Mouse (Mus musculus) embryonic facial prominence, embryonic 14.5 days (tissue): Measurements from ENCODE around the gene Polr2l. TPM values are rescaled to one million over a fixed set of nuclear protein-coding genes. Genes with fewer than 3 reads are reported as not detected.

Experiments used
- ATAC-seq: fragments of 200-750 bp; cut with Nextera tagmentation; 2 replicates; pipeline ENCODE4 v1.8.0; 2017; ENCODE audit warnings: low read depth, moderate number of reproducible peaks, moderate TSS enrichment
- DNase-seq: peaks from one replicate; pipeline ENCODE4 v3.0.0-alpha.2; 2015; ENCODE audit warnings: low spot score
- H3K27ac ChIP-seq: fragments of 300-500 bp; sonication (generic); replicated peaks from 2 replicates; pipeline ENCODE4 v1.5.1; 2014; ENCODE audit warnings: low read depth, mild to moderate bottlenecking, low read length, moderate library complexity
- H3K27me3 ChIP-seq: fragments of 300-500 bp; sonication (generic); replicated peaks from 2 replicates; pipeline ENCODE4 v1.6.1; 2014; ENCODE audit warnings: low read length; ENCODE audit not compliant: control insufficient read depth, insufficient read depth
- H3K36me3 ChIP-seq: fragments of 300-500 bp; sonication (generic); 2 replicates; pipeline ENCODE4 v1.6.1; 2014; ENCODE audit warnings: low read length, mixed read lengths; ENCODE audit not compliant: control insufficient read depth, insufficient read depth
- H3K4me1 ChIP-seq: fragments of 300-500 bp; sonication (generic); 2 replicates; pipeline ENCODE4 v1.6.1; 2014; ENCODE audit warnings: antibody characterized with exemption, low read length; ENCODE audit not compliant: control insufficient read depth, insufficient read depth
- H3K4me2 ChIP-seq: fragments of 300-500 bp; sonication (generic); 2 replicates; pipeline ENCODE4 v1.6.1; 2014; ENCODE audit warnings: low read depth, mild to moderate bottlenecking, low read length, moderate library complexity, mixed read lengths
- H3K4me3 ChIP-seq: fragments of 300-500 bp; sonication (generic); 2 replicates; pipeline ENCODE4 v1.5.1; 2014; ENCODE audit warnings: low read depth, mild to moderate bottlenecking, low read length
- H3K9ac ChIP-seq: fragments of 300-500 bp; sonication (generic); 2 replicates; pipeline ENCODE4 v1.6.1; 2014; ENCODE audit warnings: low read depth, mild to moderate bottlenecking, low read length, moderate library complexity, mixed read lengths
- H3K9me3 ChIP-seq: fragments of 300-500 bp; sonication (generic); 2 replicates; pipeline ENCODE4 v1.6.1; 2016; ENCODE audit warnings: low read length; ENCODE audit not compliant: control insufficient read depth
- WGBS: fragments of 180-500 bp; shearing (Covaris S2); extraction: QIAGEN DNeasy Blood & Tissue Kit; methylation state at CpG from one replicate; pipeline ENCODE4 v1.1.7; 2014; 5-methylcytosine and 5-hydroxymethylcytosine counted together
- polyA plus RNA-seq: library from polyadenylated mRNA; unstranded; fragments of >200 nt; fragmentation: Nextera tagmentation; extraction: Ambion mirVana; gene quantifications from 2 replicates; pipeline ENCODE4 v1.2.1, GENCODE M21; 2014

The Polr2l gene
- polyA plus RNA-seq, 1 experiment from 2014 or later, result 65.2 TPM

- Histone ChIP-seq H3K9me3 (no peaks in the 10 kb centered on the region), H3K9ac (no peak overlapping the region), H3K27me3 (no peaks in the 10 kb centered on the region), H3K27ac (no peak overlapping the region), H3K4me3 (no peak overlapping the region), H3K4me1 (no peaks in the 10 kb centered on the region), H3K4me2 (no peak overlapping the region), H3K36me3 (peaks cover 27% of the 10 kb centered on the region)
- DNase-seq (no peak), ATAC-seq (no peak)
- 81% methylated on average over 5 of the region's 5 CpGs for WGBS
These were observed 35.3 kb upstream of the Polr2l start for GRCm38 (mm10) chr7:141510196-141510595.

- H3K27me3 ChIP-seq, result no peaks in the 10 kb centered on the region
- H3K36me3 ChIP-seq, result peaks cover 11% of the 10 kb centered on the region; the same call in 1 of the 2 replicates
- DNase-seq, result no peak
- no peak overlapping the region for H3K27ac ChIP-seq
- peak; percentile 37; the same call in 1 of the 2 replicates for ATAC-seq
- H3K4me2 ChIP-seq, result no peak overlapping the region
- H3K9ac ChIP-seq, result no peak overlapping the region
- H3K9me3 ChIP-seq, result no peaks in the 10 kb centered on the region
- no peaks in the 10 kb centered on the region for H3K4me1 ChIP-seq
- H3K4me3 ChIP-seq, result no peak overlapping the region
These were observed 33.2 kb upstream of the Polr2l start for GRCm38 (mm10) chr7:141508160-141508559.

GRCm38 (mm10) chr7:141506278-141506677 is 31.3 kb upstream of the Polr2l start:
- H3K9ac ChIP-seq, result no peak overlapping the region
- no peaks in the 10 kb centered on the region for H3K9me3 ChIP-seq
- no peak overlapping the region for H3K4me2 ChIP-seq
- ATAC-seq (no peak), DNase-seq (no peak)
- no peak overlapping the region for H3K27ac ChIP-seq
- H3K36me3 ChIP-seq, result peaks cover 3% of the 10 kb centered on the region; the same call in 1 of the 2 replicates
- no peaks in the 10 kb centered on the region for H3K27me3 ChIP-seq
- no peak overlapping the region for H3K4me3 ChIP-seq
- no peaks in the 10 kb centered on the region for H3K4me1 ChIP-seq
- 77% methylated on average over 2 of the region's 2 CpGs for WGBS

- ATAC-seq (no peak), DNase-seq (no peak)
- H3K4me1 ChIP-seq, result no peaks in the 10 kb centered on the region
- H3K9me3 ChIP-seq, result no peaks in the 10 kb centered on the region
- WGBS, result 91% methylated on average over 5 of the region's 5 CpGs
- H3K4me3 ChIP-seq, result no peak overlapping the region
- peaks cover 5% of the 10 kb centered on the region; the same call in 1 of the 2 replicates for H3K36me3 ChIP-seq
- no peaks in the 10 kb centered on the region for H3K27me3 ChIP-seq
- H3K9ac ChIP-seq, result no peak overlapping the region
- H3K4me2 ChIP-seq, result no peak overlapping the region
- H3K27ac ChIP-seq, result no peak overlapping the region
These were observed 27.6 kb upstream of the Polr2l start for GRCm38 (mm10) chr7:141502556-141502905.

GRCm38 (mm10) chr7:141501820-141502555 is 27.1 kb upstream of the Polr2l start:
- no peak for ATAC-seq
- Histone ChIP-seq H3K36me3 (peaks cover 5% of the 10 kb centered on the region; the same call in 1 of the 2 replicates), H3K27ac (no peak overlapping the region), H3K4me1 (no peaks in the 10 kb centered on the region), H3K9ac (no peak overlapping the region), H3K27me3 (no peaks in the 10 kb centered on the region), H3K4me2 (no peak overlapping the region), H3K4me3 (no peak overlapping the region), H3K9me3 (no peaks in the 10 kb centered on the region)
- whole genome bisulfite sequencing, result 86% methylated on average over 7 of the region's 7 CpGs
- no peak for DNase-seq

GRCm38 (mm10) chr7:141497600-141497999 is 22.7 kb upstream of the Polr2l start:
- H3K36me3 ChIP-seq, result peaks cover 25% of the 10 kb centered on the region; the same call in 1 of the 2 replicates
- no peak for DNase-seq
- no peaks in the 10 kb centered on the region for H3K9me3 ChIP-seq
- no peaks in the 10 kb centered on the region for H3K4me1 ChIP-seq
- H3K27me3 ChIP-seq, result no peaks in the 10 kb centered on the region
- H3K27ac ChIP-seq, result no peak overlapping the region
- 88% methylated on average over 3 of the region's 3 CpGs for WGBS
- ATAC-seq, result no peak
- H3K9ac ChIP-seq, result no peak overlapping the region
- no peak overlapping the region for H3K4me3 ChIP-seq
- H3K4me2 ChIP-seq, result no peak overlapping the region

- DNase-seq (no peak), ATAC-seq (no peak)
- H3K27me3 ChIP-seq, result no peaks in the 10 kb centered on the region
- WGBS, result 88% methylated on average over 4 of the region's 4 CpGs
- H3K9me3 ChIP-seq, result no peaks in the 10 kb centered on the region
- peaks cover 38% of the 10 kb centered on the region; the same call in 1 of the 2 replicates for H3K36me3 ChIP-seq
- H3K9ac ChIP-seq, result no peak overlapping the region
- no peak overlapping the region for H3K4me2 ChIP-seq
- H3K4me3 ChIP-seq, result no peak overlapping the region
- H3K4me1 ChIP-seq, result no peaks in the 10 kb centered on the region
- H3K27ac ChIP-seq, result no peak overlapping the region
These were observed 21.0 kb upstream of the Polr2l start for GRCm38 (mm10) chr7:141495940-141496339.

GRCm38 (mm10) chr7:141495379-141495778 is 20.4 kb upstream of the Polr2l start:
- Histone ChIP-seq H3K9ac (no peak overlapping the region), H3K9me3 (no peaks in the 10 kb centered on the region), H3K4me3 (no peak overlapping the region), H3K4me2 (no peak overlapping the region), H3K27me3 (no peaks in the 10 kb centered on the region), H3K4me1 (no peaks in the 10 kb centered on the region), H3K36me3 (peaks cover 44% of the 10 kb centered on the region; the same call in 1 of the 2 replicates), H3K27ac (no peak overlapping the region)
- ATAC-seq (no peak), DNase-seq (no peak)
- 96% methylated on average over 2 of the region's 2 CpGs for WGBS

- WGBS, result 71% methylated on average over 1 of the region's 1 CpGs
- no peak overlapping the region for H3K9ac ChIP-seq
- ATAC-seq, result no peak
These were observed 18.8 kb upstream of the Polr2l start for GRCm38 (mm10) chr7:141493729-141494128.

More at GRCm38 (mm10) chr7:141493729-141494128, 18.8 kb upstream of the Polr2l start:
- H3K4me2 ChIP-seq, result no peak overlapping the region
- H3K27ac ChIP-seq, result no peak overlapping the region
- no peaks in the 10 kb centered on the region for H3K4me1 ChIP-seq
- no peak for DNase-seq
- peaks cover 40% of the 10 kb centered on the region; the same call in 1 of the 2 replicates for H3K36me3 ChIP-seq
- no peak overlapping the region for H3K4me3 ChIP-seq
- no peaks in the 10 kb centered on the region for H3K9me3 ChIP-seq
- no peaks in the 10 kb centered on the region for H3K27me3 ChIP-seq
